Mouse (Mus musculus) thymus, postnatal 25 days (tissue): ENCODE results near the gene Fmod.

Source experiments
- DNase-seq: peaks from one replicate; pipeline ENCODE4 v3.0.0; 2022

The Fmod gene

DNA sequence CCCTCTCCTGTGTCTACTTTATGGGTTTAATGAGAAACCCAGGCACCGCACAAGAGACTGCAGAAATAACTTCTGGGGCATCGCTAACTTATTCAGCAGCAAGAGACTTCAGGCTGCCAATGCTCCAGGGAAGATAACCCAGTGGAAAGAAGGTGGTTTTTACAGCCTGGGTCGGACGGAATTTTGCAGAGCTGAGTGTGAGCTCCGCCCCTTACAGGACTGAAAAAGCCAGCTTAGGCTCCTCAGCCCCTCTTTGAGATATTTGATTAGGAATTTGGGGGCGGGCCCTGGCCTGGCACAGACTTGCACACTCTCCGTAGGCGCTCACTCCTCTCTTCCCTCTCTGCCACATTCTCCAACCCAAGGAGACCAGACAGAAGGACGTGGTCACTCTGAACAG is at the start of gene Fmod:
Gene Fmod (plus strand): TSS at position 83 of the 400 bp plus-strand sequence.
- no peak for DNase-seq

GRCm38 (mm10) chr1:133988845-133989244 is 48.2 kb upstream of the Fmod start:
- DNase-seq, result no peak

DNA sequence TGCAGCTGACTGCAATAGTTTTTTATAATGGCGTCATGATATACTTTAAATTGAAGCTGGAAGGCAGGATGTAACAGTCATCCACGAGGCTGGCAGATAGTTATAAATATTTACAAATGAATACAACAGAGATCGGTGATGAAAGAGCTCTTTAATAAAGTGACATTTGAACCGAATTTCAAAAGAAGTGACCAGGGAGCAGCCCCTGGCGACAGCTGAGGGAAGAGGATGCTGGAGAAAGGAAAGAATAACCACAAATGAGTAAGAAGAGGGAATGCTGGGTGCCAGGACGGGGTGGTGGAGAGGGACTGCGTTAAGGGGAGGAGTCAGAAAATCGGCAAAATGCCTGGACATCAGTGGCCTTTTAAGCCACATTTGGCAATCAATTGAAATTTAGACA is 45.8 kb upstream of the Fmod start:
- no peak for DNase-seq

DNA sequence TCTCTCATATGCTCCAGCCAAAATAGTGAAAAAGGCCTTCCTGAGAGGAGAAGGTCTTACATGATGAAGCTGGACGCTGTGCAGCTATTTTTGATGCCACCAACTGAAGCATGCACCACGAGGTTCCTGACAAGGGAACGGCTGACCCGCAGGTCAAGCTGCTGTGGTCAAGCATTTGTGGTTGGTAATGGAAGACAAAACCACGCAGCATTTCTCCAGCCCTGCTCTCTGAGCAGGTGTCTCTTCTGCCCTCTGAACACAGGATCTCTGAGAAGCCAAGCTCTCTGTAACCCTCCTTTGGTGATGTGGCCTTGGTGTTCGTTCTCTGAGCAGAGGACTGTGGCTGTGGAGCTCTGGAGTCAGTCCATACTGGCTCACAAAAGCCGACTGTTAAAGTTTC is 31.6 kb upstream of the Fmod start:
- no peak for DNase-seq

GRCm38 (mm10) chr1:134006105-134006764 is 30.8 kb upstream of the Fmod start:
- DNase-seq, result no peak

DNA sequence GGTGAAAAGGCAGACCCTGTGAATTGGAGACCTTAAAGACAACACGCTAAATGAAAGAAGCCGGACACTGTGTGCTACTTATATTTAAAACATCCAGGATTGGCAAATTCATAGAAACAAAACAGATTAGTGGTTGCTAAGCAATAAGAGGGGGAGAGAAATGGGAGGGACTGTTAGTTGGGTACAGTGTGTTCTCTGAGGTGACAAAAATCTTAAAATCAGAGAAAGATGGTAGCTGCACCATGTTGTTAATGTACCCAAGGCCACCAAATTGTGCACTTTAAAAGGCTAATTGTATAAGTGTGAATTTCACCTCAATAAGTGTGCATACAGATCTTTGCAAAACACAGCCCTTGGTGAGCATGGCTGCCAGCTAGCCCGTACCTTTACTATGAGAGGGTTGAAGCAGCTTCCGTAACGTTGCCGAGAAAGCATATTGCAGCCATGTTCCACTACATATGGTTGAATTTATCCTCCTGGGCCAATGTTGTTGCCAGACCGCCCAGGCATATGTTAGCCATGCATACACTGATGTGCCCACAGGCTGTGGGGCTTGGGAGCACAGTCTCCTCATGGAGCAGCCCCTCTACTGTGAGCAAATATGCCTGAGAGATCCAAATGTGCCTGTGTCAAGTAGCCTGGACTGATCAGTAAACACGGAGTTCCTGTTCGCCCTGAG is 12.6 kb upstream of the Fmod start:
- no peak for DNase-seq

DNA sequence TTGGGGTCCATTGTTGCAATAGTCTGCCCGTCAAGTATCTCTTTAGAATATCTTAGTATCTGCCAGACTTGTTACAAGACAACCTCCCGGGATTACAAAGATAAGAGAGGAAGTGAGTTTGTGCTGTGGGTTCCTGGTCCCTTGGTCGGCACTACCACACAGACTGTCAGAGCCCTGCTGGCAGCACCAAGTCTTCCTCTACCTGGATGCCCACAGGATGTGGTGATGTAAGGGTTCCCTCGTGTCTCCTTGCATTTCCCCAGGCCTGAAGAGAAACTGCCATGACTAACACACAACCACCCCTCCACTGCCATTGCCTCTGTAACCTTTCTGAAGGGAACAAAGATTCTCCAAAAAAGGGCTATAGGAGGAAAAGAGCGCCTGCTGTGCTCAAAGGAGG is 11.1 kb upstream of the Fmod start:
- no peak for DNase-seq

DNA sequence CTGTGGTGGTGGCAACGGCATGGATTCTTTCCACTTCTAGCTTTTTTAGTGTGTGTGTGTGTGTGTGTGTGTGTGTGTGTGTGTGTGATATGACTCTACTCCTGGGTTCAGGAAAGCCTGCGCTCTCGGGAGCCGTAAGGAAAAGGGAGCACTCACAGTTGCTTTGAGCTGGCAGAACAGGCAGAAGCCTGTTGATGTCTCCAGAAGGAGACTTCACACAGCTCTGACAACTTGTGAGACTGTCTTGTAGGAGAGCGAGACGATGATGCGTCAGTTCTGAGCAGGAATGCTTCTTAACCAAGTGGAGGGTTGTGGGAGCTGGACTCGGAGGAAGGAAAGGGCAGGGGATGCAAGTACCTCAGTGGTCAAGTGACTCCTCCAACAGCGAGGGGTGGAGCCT is 10.3 kb upstream of the Fmod start:
- DNase-seq, result no peak

DNA sequence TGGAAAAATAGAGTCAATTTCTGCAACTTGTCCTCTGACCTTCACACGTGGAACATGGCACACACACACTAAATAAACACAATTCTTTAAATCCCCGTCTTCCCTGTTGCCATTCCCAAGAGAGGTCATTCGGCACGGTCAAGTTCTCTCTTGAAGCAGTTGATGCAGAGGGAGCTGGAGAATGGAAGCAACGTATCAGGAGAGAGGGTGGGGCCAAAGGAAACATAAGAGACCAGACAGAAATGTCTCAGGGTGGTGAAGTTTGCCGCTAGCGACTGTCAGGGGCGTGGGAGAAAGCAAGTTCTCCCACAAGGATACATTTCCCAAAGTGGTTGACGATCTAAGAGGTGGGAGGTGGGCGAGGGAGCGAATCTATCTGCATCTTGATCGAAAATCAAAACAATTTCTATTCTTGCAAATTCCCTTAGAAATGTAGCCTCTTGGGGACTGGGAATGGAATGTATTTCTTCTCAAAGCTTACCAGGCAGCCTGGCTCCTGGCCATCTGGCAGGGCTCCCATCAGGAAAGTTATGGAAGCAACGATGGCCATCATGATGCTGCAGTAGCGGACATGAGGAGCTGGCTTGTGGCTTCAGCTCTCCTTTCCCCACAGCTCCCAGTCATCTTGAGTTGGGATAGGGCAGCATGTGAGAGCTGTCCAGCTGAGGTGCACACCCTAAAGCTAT is 8.8 kb upstream of the Fmod start:
- DNase-seq, result no peak

- DNase-seq, result no peak
Measured at GRCm38 (mm10) chr1:134036492-134036891, 562 bp upstream of the Fmod start.

- no peak for DNase-seq
Measured at GRCm38 (mm10) chr1:134038336-134038735, 1.3 kb downstream of the Fmod start.

DNA sequence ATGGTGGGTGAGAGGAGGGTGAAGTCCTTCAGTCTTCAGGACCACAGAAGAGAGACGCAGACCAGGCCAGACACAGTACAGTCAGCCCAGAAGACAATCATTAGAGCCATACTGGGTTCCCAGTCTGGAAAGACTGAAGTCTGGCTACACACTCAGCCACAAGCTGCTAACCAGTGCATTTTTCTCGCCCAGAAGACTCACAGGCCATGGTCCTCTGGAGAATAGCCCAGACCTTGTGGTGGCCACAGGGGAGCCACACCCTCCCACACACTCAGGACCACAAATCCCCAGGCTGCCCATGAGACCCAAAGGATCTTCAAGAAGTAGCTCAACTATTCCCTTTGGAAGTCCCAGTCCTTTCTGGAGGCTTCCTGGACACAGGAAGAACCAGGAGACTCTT is 2.3 kb downstream of the Fmod start:
- no peak for DNase-seq

DNA sequence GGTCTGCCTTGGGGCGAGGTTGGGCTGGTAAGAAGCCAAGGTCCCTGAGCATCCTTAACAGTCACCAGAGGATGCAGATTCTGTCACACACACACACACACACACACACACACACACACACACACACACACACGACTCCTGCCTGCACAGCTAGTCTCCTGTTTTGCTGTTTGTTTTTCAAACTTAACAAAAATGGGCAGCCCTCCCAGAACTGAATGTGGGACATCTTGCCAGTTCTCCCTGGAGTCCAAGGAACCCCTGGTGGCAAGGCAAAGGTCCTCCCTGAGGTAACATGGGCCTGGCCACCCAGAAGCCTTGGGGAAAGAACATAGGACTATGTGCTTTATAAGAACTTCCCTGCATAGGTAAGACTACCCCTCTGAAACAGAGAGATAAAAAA is 4.8 kb downstream of the Fmod start:
- no peak for DNase-seq

DNA sequence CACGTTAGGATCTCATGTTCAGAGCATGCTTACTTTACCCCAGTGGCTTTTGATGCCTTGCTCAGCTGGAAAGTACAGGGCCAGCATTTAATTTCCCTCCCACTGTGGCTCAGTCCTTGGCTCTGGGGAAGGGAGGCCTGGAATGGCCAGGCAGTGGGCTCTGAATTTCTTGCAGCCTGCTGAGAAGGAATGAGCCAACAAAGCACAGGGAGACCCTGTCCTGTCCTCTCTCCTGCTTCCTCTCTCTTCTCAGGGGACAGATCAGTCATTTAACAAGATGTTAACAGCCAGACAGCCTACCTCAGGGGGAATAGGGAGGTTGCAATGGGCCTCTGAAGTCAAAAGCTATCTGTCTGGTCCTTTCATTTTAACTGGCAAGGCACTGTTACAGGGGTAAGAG is 5.3 kb downstream of the Fmod start:
- DNase-seq, result no peak

- DNase-seq, result no peak
Measured at GRCm38 (mm10) chr1:134044805-134045204, 7.8 kb downstream of the Fmod start.

DNA sequence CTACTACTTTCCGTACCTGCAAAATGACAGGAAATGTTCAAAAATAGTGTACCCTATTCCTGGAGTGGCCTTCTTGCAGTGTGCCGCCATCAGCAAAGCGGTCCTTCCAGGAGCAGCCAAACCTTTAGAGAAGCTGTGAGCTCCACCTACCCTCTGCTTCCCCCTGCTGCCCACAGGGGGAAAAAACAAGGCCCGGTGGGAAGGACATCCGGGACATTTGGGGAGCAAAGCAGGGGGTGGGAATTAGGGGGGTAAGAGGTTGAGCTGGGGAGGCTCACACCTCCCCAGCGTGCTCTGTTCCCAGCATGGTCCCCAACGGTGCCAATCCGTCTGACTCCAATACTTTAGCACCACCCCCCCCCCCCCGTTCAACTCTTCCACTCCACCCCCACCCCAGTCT is 8.9 kb downstream of the Fmod start:
- peak; percentile 83 for DNase-seq

- no peak for DNase-seq
Measured at GRCm38 (mm10) chr1:134046387-134046786, 9.3 kb downstream of the Fmod start.

DNA sequence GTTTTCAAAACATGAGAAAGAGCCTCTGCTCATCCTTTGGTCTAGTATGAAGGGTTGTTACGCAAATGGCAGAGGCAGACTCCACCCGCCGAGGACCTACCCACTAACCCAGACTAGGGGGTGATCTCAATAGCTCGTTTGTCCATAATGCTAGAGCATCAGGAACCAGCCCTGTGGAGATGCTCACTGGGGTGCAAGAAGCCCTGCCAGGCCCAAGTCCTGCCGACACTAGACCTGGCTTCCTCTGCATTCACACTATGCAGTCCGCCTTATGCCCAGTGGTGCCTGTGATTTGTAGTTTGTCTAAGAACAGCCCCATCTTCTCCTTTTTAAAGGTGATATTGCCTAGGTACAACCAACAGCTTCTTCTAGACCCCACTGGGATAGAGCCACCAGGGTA is 10.4 kb downstream of the Fmod start:
- DNase-seq, result no peak

- DNase-seq, result peak; percentile 72
Measured at GRCm38 (mm10) chr1:134048759-134049158, 11.7 kb downstream of the Fmod start.

GRCm38 (mm10) chr1:134049542-134049941 is 12.5 kb downstream of the Fmod start:
- DNase-seq, result no peak

- DNase-seq, result peak; percentile 90
Measured at GRCm38 (mm10) chr1:134053207-134053606, 16.2 kb downstream of the Fmod start.

- no peak for DNase-seq
Measured at GRCm38 (mm10) chr1:134055058-134055457, 18.0 kb downstream of the Fmod start.

- DNase-seq, result no peak
Measured at GRCm38 (mm10) chr1:134055666-134056245, 18.7 kb downstream of the Fmod start.

DNA sequence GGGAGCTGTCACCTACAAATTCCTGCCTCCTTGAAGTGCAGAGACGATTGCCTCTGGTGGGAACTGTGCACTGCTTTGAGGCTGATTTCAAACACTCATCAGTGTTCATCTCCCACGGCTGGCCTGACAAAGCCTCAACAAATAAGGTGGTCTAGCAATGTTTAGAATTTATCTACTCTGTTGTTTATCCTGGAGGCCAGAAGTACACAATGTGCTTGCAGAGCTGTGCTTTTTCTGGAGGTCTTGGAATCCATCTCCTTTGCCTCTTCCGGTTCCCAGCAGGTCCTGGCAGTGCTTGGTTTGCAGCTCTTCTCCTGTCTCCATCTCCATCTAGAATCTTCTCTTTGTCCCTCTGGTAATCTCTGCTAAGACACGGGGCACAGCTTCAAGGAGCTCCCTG is 19.2 kb downstream of the Fmod start:
- DNase-seq, result no peak
